Mouse (Mus musculus) granulocyte monocyte progenitor cell, adult 5-6 weeks (primary cell): ENCODE measurements around the gene Larp1. TPM values are rescaled to one million over a fixed set of nuclear protein-coding genes. Genes with fewer than 3 reads are reported as not detected.
A peak's percentile ranks its signal among the peaks of the same experiment; 100 is the strongest.

Experiments
- ATAC-seq: replicated peaks from 2 replicates; pipeline ENCODE4 v1.8.0; 2016; ENCODE audit warnings: mild to moderate bottlenecking, moderate TSS enrichment, inconsistent platforms; ENCODE audit not compliant: poor library complexity, severe bottlenecking
- total RNA-seq, 2 experiments: library from RNA; stranded (forward) in 1 of 2; stranded (reverse) in 1 of 2; fragments of 200-712, 200-1000 nt in 1 of 2; fragments of >200 nt in 1 of 2; fragmentation: Nextera tagmentation in 1 of 2; gene quantifications; 2 replicates each; pipeline ENCODE4 v1.2.3; 2014 to 2017

Larp1 gene
- total RNA-seq (2014; fragmentation: Nextera tagmentation): 140 and 152 TPM in 2 replicates
- 57.4 and 70.4 TPM in 2 replicates for total RNA-seq (2017)

DNA sequence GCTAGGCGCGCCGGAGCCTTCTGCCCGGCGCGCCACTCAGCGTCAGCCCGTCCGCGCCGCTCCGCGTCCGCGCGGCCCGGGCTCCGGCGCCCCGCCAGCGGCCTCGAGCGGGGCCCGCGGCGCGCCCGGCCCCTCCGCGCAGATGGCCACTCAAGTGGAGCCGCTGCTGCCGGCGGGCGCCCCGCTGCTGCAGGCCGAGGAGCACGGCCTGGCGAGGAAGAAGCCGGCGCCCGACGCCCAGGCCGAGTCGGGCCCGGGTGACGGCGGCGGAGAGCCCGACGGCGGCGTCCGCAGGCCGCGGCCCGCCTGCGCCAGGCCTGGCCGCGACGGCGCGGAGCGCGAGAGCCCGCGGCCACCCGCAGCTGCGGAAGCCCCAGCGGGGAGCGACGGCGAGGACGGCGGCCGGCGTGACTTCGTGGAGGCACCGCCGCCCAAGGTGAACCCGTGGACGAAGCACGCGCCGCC is at the start of gene Larp1:
Larp1 (plus strand) TSS at position 14 of the 465 bp plus-strand sequence.
- ATAC-seq: no peak

DNA sequence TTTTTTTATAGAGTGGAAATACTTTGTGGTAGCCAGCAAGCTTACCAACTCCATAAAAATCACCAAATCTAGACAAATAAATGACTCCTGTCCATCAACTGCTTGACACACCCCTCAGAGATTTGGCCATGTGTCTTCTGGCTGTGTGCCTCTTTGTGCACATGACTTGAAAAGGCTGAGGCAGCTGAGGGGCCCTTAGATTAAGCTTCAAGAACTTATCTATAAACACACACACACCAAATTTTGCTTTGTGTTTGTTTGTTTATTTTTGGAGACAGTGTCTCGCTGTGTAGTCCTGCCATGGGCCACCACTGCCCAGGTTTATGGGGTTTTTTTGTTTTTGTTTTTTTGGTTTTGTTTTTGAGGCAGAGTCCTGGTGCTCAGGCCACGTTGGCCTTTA is 48.9 kb upstream of the Larp1 start:
- no peak for ATAC-seq

DNA sequence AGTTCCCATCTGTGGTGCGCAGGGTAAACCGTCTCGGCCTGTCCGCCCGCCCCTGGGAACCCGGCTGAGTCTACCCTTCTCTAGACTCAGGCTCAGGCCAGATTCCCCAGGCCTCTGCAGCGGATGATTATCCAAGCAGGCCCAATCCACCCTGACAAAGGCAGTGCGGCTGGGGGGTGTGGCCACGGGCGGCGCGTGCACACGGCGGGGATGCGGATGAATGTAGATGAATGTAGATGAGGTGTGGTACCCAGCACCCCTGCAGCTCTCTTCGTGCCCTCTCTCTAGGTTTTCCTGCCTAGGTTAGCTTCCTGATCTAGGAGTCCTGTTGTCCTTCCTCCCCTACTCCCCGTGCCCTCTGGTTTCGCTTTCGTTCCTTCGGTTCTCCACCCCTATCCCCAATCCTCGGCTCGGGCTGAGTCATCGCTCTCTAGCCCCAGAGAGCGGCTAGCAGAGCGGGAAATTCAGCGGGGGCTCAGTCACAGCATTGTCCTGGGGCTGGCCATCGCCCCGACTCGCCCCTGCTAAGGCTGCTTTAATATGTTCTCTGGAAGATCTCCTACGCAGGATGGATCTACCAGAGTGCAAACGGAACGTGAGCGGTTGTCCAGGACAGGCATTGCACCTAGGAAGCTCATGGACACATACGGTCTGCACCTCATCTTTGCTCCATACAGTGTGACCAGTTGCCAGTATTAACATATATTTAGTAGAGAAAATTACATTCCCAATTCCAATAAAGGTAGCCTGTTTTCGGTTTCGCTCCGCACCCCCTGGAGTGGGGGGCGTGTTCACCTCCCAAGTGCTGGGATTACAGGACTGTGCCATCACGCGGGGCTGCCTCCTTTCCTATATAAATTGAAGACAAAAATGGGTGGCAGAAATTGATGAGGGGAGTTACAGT is 46.2 kb upstream of the Larp1 start:
- ATAC-seq: peak; percentile 83

DNA sequence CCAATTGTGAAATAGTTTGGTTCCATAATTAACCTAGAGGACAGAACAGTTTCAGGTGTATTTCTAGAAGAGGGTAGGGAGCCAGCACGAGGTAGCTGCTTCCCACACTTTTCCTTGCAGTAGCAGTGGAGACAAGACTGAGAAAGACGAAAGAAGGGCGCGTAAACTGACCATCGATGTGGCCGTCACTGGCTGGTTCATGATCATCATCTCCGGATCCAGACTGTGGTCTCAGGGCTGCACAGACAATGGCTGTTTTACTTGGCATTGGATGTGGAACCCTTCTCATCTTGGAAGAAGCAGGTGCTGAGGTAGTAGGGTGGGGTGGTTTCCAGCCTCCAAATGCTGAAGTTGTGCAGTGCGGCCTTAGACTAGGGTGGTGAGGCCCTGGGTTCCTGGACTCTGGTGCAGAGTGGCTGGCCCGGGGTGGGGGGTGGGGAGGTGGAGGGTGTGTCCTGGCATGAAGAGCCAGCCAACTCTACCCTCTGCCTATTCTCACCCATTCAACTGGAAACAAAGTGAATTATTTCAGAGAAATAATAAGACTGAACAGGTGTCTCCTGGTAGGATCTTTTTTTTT is 45.5 kb upstream of the Larp1 start:
- no peak for ATAC-seq

DNA sequence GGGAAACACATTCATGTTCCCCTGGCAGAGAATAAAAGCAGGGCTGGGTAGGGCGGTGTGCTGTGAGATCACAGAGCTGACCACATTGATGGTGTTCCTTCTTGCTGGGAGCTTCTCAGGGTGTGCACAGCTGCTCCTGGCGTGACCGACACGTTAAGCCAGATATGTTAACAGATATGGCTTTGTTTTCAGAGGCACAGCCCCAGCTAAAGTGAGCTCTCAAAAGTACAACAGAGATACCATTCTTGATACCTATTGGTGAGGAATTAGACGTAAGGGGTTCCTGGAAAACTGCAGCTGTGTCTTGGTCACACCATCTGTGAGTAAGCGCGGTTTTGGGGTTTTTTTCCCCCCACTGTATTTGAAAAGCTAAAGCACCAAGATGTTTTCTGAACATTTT is 42.2 kb upstream of the Larp1 start:
- ATAC-seq: no peak

DNA sequence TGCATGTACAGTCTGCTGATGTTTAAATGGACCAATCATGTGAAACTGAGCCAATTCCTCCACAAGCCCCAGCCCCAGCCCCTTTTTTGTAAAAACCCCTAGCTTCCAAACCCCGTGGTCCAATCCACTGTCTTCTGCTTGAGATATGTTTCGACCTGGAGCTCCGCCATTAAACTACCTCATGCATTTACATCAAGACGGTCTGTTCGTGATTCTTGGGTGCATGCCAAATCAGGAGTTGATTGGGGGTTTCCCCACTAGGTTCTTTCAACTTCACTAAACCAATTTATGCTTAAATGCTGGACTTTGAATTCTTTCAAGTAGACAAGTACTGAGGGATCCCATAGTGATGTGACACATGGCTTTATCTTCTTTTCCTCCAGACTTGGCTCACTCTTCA is 40.6 kb upstream of the Larp1 start:
- ATAC-seq: no peak

DNA sequence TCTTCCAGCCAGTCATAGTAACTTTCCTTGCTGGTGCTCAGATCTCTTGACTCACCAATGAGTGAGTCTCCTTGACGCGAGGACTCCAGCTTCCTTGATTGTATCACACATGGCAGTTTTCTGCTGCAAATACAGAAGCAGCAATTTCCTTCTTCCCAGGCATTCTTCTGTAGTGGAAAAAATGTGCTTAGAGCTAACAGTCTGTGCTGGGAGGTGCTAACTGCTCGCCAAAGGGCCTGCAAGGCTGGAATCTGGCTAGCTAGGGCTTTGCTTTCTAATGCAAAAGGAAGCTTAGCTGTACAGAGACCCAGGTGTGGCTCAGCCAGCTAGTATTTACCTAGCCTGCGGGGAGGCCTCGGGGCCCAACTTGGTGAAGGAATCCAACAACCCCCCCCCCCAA is 38.3 kb upstream of the Larp1 start:
- no peak for ATAC-seq

DNA sequence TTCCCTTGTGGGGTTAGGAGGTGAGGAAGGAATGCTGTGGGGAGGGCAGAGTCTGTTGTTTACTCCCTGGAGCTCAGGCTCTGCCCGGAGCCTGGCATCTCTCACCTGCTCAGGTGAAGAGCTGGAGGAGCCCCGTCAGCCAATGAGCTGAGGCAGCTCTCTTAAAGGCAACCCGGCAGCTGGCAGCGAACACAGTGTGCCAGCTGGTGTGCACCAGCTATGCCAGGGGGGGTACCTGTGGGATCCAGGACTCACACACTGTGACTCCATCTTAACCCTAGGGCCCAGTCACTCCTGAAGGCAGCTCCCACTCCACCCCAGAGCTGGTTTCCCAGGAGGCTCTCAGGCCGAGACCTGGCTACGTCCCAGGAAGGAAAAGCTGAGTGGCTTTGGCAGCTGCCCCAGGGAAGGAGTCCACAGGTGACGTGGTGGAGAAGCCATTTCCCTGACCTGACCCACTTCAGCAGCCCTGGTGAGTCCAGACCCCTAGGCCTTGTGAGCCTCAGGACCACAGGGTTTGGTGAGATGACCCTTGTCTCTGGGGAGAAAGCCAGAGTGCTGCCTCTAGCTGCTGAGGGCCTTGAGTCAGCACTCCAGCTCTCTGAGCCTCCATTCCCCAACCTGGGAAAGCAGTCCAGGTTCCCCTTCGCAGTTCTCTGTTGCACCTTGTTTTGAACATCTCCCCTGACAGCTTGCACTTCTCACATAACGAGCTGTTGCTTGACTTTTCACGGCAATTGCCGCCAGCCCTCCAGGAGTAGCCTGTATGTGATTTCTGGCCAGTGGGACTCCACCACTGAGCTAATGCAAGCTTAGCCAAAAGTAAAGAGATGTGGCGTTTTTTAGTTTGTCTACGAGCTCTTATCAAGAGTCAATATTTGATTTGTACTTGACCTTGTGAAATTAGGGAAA is 35.6 kb upstream of the Larp1 start:
- no peak for ATAC-seq

DNA sequence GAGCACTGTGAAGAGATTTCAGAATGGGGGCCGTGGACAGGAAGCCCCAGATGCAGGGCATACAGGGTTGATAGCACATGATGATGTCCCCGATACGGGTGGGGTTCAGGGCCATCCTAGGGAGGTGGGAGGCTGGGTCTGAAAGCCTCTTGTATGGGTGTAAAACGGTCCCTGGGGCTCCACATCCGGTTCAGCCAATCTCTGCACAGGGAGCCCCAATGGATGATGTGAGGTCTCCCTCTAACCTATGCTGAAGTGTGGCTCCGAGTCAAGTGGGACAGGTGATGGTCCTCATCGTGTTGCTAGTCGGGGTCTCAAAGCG is 35.0 kb upstream of the Larp1 start:
- ATAC-seq: no peak

DNA sequence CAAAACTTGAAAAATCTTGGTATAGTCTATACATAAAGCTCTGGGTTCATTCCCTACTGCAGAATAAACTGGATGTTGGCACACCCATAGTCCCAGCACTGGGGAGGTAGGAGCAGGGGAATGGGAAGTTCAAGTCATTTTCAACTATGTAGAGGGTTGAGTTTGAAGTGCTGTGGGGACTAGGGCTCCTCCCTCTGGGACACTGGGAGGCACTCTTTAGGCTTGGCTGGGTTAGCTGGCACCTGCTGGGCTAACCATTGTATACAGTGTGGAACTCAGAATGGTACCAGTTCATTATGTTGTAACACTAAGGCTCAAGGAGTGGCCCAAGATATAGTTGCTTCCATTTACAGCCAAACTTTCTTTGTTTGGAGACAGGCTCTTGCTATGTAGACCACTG is 33.0 kb upstream of the Larp1 start:
- ATAC-seq: no peak

DNA sequence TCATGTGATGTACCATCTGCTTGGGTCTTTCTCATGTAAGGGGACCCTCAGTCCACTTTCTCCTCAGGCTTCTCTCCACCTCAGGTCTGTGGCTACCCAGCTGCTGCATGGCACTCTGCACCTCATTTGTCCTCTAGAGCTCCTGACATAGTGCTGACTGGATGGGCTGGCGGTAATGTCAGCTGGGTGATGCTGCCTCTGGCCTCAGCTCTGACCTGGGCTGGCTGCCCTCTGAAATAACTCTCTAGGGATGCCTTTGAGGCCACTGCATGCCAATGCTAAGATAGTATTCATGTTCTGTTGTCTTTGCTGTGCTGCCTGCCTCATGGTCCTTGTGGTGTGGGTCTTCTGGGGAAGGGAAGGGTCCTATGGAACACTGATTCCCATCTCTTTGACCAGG is 31.2 kb upstream of the Larp1 start:
- ATAC-seq: no peak

DNA sequence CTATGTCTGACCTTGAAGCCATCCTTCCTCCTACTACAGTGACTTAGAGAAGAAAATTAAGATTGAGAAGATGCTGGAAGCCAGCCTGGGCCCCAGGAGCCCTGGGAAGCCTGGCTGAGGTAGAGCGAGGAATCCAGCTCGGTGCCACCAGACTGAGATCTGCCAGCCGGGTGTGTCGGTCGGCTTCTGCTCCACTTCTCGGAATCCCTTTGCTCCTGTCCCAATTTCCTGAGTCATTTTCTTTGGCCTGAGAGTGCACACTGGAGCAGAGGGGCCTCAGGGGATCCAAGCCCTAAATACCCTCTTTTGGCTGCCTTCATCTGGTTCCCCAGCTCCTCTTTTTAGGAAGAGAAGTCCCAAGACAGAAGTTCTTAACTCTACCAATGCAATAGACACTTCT is 29.2 kb upstream of the Larp1 start:
- ATAC-seq: no peak

DNA sequence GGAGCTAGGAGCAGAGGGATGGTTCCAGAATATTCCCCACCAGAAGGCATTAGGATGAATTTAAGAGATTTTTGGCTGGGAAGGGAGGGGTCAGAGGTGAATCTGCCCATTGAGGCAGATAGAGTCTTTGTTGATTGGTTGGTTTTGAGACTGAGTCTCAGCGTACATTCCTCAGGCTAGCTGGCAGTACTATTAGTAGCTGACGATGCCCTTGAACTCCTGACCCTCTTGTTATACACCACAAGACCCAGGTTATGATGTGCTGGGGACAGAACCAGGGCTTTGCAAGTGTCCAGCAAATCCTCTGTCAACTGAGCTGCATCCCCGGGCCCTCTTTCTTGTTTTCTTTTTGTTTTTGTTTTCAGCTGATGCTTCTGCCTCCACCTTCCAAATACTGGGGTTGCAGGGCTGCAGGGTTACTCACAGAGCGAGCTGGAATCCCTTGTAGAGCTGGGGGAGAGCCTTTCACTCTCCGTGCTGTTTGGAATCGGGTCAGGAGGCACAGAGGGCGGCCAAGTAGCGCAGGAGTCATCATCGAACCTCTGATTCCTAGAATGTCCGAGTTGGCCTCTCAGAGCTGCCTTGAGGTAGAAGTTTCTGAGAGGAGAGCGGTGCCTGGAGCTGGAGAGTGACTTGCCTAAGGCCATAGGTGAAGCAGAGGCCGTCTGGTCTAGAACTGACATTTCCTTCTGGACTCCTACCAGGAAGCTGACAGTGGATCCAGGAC is 27.6 kb upstream of the Larp1 start:
- ATAC-seq: no peak

DNA sequence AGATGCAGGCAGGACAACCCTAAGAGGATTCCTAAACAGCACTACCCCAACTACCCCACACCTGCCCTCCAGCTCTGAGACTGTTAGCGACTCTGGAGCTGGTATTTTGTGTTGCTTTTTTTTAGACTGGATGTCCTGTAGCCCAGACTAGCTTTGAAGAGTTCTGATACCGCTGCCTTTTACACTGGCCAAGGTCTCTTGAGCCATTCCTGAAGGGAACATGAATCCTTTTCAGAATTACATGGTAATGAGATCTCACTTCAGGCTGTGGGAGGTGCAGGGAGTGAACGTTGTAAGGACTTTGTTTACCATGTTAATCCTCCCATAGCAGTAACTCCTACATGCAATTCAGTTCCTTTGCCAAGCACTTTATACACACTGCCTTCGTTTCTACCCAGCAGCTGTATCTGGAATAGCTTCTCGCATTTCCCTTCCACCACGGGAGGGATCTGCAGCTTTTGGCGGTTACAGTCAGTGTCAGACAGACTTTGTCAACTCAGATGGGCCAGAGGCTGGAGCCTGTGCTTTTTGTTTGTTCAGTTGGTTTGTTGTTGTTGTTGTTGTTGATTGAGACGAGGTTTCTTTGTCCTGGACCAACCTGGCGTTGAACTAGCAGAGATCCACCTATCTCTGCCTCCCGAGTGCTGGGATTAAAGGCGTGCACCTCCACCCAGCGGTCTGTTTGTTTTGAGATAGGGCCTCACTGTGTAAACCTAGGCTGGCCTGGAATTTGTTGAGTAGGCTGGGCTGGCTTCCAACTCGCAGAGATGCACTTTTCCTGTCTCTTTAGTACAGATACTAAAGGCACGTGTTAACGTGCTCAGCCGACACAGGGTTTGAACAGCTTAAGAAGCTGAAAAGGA is 25.2 kb upstream of the Larp1 start:
- no peak for ATAC-seq

DNA sequence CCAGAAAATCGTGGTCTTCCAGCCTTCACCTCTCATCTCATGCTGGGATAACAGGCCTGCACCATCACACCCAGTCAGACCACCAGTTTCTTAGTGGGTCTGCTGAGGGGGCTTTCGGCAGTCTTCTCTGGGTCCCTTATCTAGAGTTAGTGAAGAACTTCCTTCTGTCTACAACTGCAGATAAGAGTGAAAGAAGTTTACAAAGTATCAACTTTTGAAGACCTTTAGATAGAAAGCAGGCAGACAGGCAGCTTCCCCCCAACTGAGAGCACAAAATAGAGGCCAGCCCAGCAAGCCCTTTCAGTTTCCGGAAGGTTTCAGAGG is 24.6 kb upstream of the Larp1 start:
- ATAC-seq: no peak

DNA sequence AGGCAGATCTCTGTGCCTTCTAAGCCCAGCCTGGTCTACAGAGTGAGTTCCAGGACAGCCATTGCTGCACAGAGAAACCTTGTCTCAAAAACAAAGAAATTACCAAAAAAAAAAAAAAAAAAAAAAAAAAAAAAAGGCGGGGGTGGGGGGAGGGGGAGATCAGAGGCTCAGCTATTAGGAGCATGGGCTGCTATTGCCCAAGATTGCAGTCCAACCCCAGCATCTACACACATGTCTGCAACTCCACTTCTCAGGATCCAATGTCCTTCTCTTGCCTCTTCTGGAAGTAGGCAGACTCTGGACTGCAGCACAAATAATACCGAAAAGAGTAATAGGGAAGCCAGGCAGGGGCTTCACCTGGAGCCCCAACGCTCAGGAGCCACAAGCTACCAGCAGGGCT is 23.4 kb upstream of the Larp1 start:
- no peak for ATAC-seq

DNA sequence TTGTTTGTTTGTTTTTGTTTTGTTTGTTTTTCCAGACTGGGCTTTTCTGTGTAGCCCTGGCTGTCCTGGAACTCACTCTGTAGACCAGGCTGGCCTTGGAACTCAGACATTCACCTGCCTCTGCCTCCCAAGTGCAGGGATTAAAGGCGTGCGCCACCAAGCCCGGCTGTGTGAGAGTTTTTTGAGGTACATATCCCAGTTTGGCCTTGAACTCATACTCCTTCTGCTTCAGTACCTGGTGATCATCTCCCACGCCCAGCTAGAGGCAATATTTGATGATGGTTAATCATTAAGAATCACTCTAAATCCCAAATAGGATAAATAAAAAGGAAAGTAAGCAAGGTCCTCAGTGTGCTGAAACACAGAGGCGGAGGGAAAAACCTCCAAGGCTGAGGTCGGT is 22.8 kb upstream of the Larp1 start:
- ATAC-seq: no peak

DNA sequence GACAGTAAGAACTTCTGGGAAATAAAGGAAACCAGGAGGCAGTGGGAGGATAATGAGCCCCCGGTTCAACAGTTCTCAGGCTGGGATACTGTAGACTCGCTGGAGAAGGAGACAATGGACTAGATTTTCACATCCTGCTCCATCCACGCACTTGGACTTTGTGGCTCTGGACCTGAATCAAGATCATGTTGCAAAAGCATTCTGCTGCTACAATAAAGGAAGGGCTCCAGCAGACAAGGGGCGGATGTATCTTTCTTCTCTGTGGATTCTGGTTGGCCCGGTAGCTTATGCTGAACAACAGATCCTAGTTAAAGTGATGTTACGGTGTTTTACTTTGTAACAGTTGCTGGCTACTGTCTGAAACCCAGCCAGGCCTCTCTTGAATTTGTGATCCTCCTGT is 22.4 kb upstream of the Larp1 start:
- ATAC-seq: no peak

DNA sequence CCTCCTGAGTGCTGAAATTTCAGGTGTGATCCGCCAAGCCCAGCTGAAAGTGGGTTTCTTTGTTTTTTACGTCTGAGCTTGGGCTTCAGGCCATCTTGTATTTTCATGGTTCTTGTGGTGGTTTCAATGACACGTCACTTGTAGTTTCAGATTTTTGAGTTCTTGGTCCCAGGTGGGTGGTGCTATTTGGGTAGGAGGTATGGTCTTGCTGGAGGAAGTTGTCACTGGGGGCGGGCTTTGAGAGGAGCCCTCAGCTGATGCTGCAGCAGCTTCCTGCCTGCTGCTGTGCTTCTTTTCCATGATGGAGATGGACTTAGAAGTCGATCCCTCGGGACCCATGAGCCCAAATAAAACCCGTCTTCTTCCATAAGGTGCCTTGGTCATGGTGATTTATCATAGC is 22.0 kb upstream of the Larp1 start:
- ATAC-seq: no peak

DNA sequence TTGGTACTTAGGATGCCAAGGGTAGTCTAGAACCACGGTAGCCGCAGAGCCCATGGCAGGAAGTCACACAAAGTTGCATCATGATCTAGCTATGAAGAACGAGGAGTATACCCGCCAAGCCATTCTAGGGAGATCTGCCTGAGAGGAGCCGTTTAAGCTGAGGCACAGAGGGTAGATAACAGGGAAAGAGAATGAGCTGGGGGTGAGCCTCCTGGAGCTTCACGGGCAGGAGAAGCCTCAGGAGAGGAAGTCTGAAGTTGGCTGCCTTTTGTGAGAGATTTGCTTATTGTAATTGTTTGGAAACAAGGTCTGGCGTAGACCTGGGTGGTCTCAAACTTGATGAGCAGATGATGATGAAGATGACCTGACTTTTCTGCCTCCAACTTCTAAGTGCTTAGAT is 10.7 kb upstream of the Larp1 start:
- ATAC-seq: peak; percentile 37
